Mouse (Mus musculus): ENCODE data around the gene Ppm1n.

DNA sequence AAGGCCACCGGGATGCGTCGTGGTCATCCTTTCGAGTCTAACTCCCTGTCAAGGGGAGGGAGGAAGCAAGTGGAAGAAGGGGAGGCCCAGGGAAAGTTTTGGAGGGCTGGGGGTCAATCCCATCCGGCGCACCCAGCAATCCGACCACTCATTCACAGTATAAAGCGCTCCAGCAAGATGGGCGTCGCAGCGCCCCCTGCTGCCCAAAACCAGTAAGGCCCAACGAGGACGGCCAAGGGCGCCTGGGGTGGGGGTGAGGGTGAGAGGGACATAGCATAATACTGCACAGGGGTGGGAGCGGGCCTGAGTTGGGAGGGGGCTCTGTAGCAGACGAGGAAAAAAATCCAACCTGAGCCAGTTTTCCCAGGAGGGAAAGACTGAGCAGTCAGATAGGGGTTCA, 23.9 kb upstream of the Ppm1n start:
- peak; percentile 61 for TF ChIP-seq CTCF (conservative IDR thresholded peaks at IDR 0.05; ENCODE audit: low read length)
- TF ChIP-seq NANOG (IDR thresholded peaks at IDR 0.05; ENCODE audit: borderline replicate concordance, low read length): no peak
- TF ChIP-seq POU5F1 (IDR thresholded peaks at IDR 0.05; ENCODE audit: borderline replicate concordance, low read length): no peak

Measured in E14TG2a.4 (cell line).